Mouse (Mus musculus) limb, embryonic 13.5 days (tissue): ENCODE data around the gene C1ra. TPM values are rescaled to one million over a fixed set of nuclear protein-coding genes. Genes with fewer than 3 reads are reported as not detected.
"Not testable (repeated sequence)": the region's sequence is repeated elsewhere in the genome, so short reads cannot be mapped to it uniquely, and the experiment has no call there.

ENCODE experiments used
- ATAC-seq: fragments of 200-750 bp; cut with Nextera tagmentation; 2 replicates; pipeline ENCODE4 v1.8.0; 2017; ENCODE audit warnings: low read depth, moderate number of reproducible peaks, moderate TSS enrichment; ENCODE audit not compliant: low FRiP score
- H3K27ac ChIP-seq: fragments of 300-500 bp; sonication (generic); 2 replicates; pipeline ENCODE4 v1.5.1; 2015; ENCODE audit warnings: inconsistent platforms, mild to moderate bottlenecking, moderate library complexity
- H3K27me3 ChIP-seq: fragments of 300-500 bp; sonication (generic); 2 replicates; pipeline ENCODE4 v1.6.1; 2015; ENCODE audit warnings: mild to moderate bottlenecking, inconsistent platforms
- H3K36me3 ChIP-seq: fragments of 300-500 bp; sonication (generic); 2 replicates; pipeline ENCODE4 v1.6.1; 2015; ENCODE audit warnings: inconsistent platforms, mild to moderate bottlenecking, moderate library complexity
- H3K4me1 ChIP-seq: fragments of 300-500 bp; sonication (generic); 2 replicates; pipeline ENCODE4 v1.6.1; 2015; ENCODE audit warnings: inconsistent platforms
- H3K4me2 ChIP-seq: fragments of 300-500 bp; sonication (generic); replicated peaks from 2 replicates; pipeline ENCODE4 v1.6.1; 2015; ENCODE audit warnings: inconsistent platforms, mild to moderate bottlenecking, moderate library complexity
- H3K4me3 ChIP-seq: fragments of 300-500 bp; sonication (generic); 2 replicates; pipeline ENCODE4 v1.5.1; 2015; ENCODE audit warnings: moderate library complexity, mild to moderate bottlenecking, inconsistent platforms
- H3K9ac ChIP-seq: fragments of 300-500 bp; sonication (generic); 2 replicates; pipeline ENCODE4 v1.6.1; 2015; ENCODE audit warnings: mild to moderate bottlenecking, inconsistent platforms
- H3K9me3 ChIP-seq: fragments of 300-500 bp; sonication (generic); 2 replicates; pipeline ENCODE4 v1.6.1; 2016; ENCODE audit warnings: inconsistent platforms
- WGBS: fragments of 180-500 bp; shearing (Covaris S2); methylation state at CpG from one replicate; pipeline ENCODE4 v1.1.7; 2015; 5-methylcytosine and 5-hydroxymethylcytosine counted together
- polyA plus RNA-seq: library from polyadenylated mRNA; unstranded; fragments of >200 nt; fragmentation: Nextera tagmentation; extraction: Ambion mirVana; gene quantifications from 2 replicates; pipeline ENCODE4 v1.2.1, GENCODE M21; 2015

The C1ra gene
- polyA plus RNA-seq, 1 experiment from 2014 or later, result 1.3 TPM

GRCm38 (mm10) chr6:124476796-124477195 is 35.4 kb upstream of the C1ra start:
- H3K27me3 ChIP-seq, result no peaks in the 10 kb centered on the region
- no peaks in the 10 kb centered on the region for H3K4me1 ChIP-seq
- no peaks in the 10 kb centered on the region for H3K36me3 ChIP-seq
- ATAC-seq, result no peak
- H3K4me2 ChIP-seq, result no peak overlapping the region
- no peaks in the 10 kb centered on the region for H3K9me3 ChIP-seq
- WGBS, result 87% methylated on average over 11 of the region's 11 CpGs
- H3K27ac ChIP-seq, result no peak overlapping the region
- no peak overlapping the region for H3K9ac ChIP-seq
- no peak overlapping the region for H3K4me3 ChIP-seq

GRCm38 (mm10) chr6:124477221-124477655 is 35.0 kb upstream of the C1ra start:
- Histone ChIP-seq H3K4me1 (no peaks in the 10 kb centered on the region), H3K9ac (no peak overlapping the region), H3K27me3 (no peaks in the 10 kb centered on the region), H3K4me2 (no peak overlapping the region), H3K4me3 (no peak overlapping the region), H3K36me3 (no peaks in the 10 kb centered on the region), H3K27ac (no peak overlapping the region), H3K9me3 (no peaks in the 10 kb centered on the region)
- no peak for ATAC-seq
- 75% methylated on average over 5 of the region's 5 CpGs for WGBS

- ATAC-seq, result no peak
- Histone ChIP-seq H3K27ac (no peak overlapping the region), H3K4me1 (no peaks in the 10 kb centered on the region), H3K27me3 (no peaks in the 10 kb centered on the region), H3K9ac (no peak overlapping the region), H3K4me2 (no peak overlapping the region), H3K4me3 (no peak overlapping the region), H3K9me3 (no peaks in the 10 kb centered on the region), H3K36me3 (no peaks in the 10 kb centered on the region)
- WGBS, result 68% methylated on average over 17 of the region's 17 CpGs
Measured at GRCm38 (mm10) chr6:124477922-124478651, 34.1 kb upstream of the C1ra start.

GRCm38 (mm10) chr6:124478874-124479572 is 33.2 kb upstream of the C1ra start:
- Histone ChIP-seq H3K9ac (no peak overlapping the region), H3K4me1 (no peaks in the 10 kb centered on the region), H3K4me3 (no peak overlapping the region), H3K27ac (no peak overlapping the region), H3K36me3 (no peaks in the 10 kb centered on the region), H3K27me3 (no peaks in the 10 kb centered on the region), H3K4me2 (no peak overlapping the region), H3K9me3 (no peaks in the 10 kb centered on the region)
- ATAC-seq, result no peak
- WGBS, result 81% methylated on average over 3 of the region's 3 CpGs

- Histone ChIP-seq H3K4me3 (no peak overlapping the region), H3K27me3 (no peaks in the 10 kb centered on the region), H3K9me3 (no peaks in the 10 kb centered on the region), H3K27ac (no peak overlapping the region), H3K9ac (no peak overlapping the region), H3K4me2 (no peak overlapping the region), H3K36me3 (no peaks in the 10 kb centered on the region), H3K4me1 (no peaks in the 10 kb centered on the region)
- no peak for ATAC-seq
- 86% methylated on average over 3 of the region's 3 CpGs for WGBS
Measured at GRCm38 (mm10) chr6:124479573-124479930, 32.7 kb upstream of the C1ra start.

- ATAC-seq, result no peak
- H3K9ac ChIP-seq, result no peak overlapping the region
Measured at GRCm38 (mm10) chr6:124480295-124480694, 31.9 kb upstream of the C1ra start.

GRCm38 (mm10) chr6:124481571-124481970 is 30.6 kb upstream of the C1ra start:
- 24% methylated on average over 6 of the region's 6 CpGs for WGBS
- ATAC-seq, result no peak; the same call in 1 of the 2 replicates

More at GRCm38 (mm10) chr6:124480295-124480694, 31.9 kb upstream of the C1ra start:
- no peaks in the 10 kb centered on the region for H3K4me1 ChIP-seq
- no peak overlapping the region for H3K4me3 ChIP-seq
- no peaks in the 10 kb centered on the region for H3K9me3 ChIP-seq
- H3K36me3 ChIP-seq, result no peaks in the 10 kb centered on the region
- no peaks in the 10 kb centered on the region for H3K27me3 ChIP-seq
- H3K27ac ChIP-seq, result no peak overlapping the region
- 59% methylated on average over 4 of the region's 4 CpGs for WGBS
- no peak overlapping the region for H3K4me2 ChIP-seq

GRCm38 (mm10) chr6:124483831-124484230 is 28.4 kb upstream of the C1ra start:
- WGBS, result 89% methylated on average over 3 of the region's 3 CpGs
- not testable (repeated sequence) for H3K9ac ChIP-seq, H3K27ac ChIP-seq, H3K9me3 ChIP-seq, H3K4me2 ChIP-seq, ATAC-seq, H3K36me3 ChIP-seq, H3K4me1 ChIP-seq, H3K27me3 ChIP-seq, H3K4me3 ChIP-seq

More at GRCm38 (mm10) chr6:124481571-124481970, 30.6 kb upstream of the C1ra start:
- Histone ChIP-seq H3K27ac (no peak overlapping the region), H3K27me3 (no peaks in the 10 kb centered on the region), H3K9me3 (no peaks in the 10 kb centered on the region), H3K4me3 (no peak overlapping the region), H3K9ac (no peak overlapping the region), H3K4me1 (no peaks in the 10 kb centered on the region), H3K36me3 (no peaks in the 10 kb centered on the region), H3K4me2 (no peak overlapping the region)

GRCm38 (mm10) chr6:124484851-124485250 is 27.4 kb upstream of the C1ra start:
- no peak for ATAC-seq
- H3K36me3 ChIP-seq, result no peaks in the 10 kb centered on the region
- no peak overlapping the region for H3K4me2 ChIP-seq

GRCm38 (mm10) chr6:124485414-124486144 is 26.6 kb upstream of the C1ra start:
- no peaks in the 10 kb centered on the region for H3K9me3 ChIP-seq
- 40% methylated on average over 21 of the region's 21 CpGs for WGBS
- peak overlapping the region; percentile 43 for H3K4me2 ChIP-seq
- no peak for ATAC-seq
- no peaks in the 10 kb centered on the region for H3K36me3 ChIP-seq
- H3K27me3 ChIP-seq, result no peaks in the 10 kb centered on the region
- no peak overlapping the region for H3K9ac ChIP-seq
- H3K4me1 ChIP-seq, result no peaks in the 10 kb centered on the region
- no peak overlapping the region for H3K27ac ChIP-seq
- no peak overlapping the region for H3K4me3 ChIP-seq

More at GRCm38 (mm10) chr6:124484851-124485250, 27.4 kb upstream of the C1ra start:
- 87% methylated on average over 7 of the region's 7 CpGs for WGBS
- Histone ChIP-seq H3K4me3 (no peak overlapping the region), H3K27ac (no peak overlapping the region), H3K9ac (no peak overlapping the region), H3K4me1 (no peaks in the 10 kb centered on the region), H3K27me3 (no peaks in the 10 kb centered on the region), H3K9me3 (no peaks in the 10 kb centered on the region)

- no peaks in the 10 kb centered on the region for H3K27me3 ChIP-seq
- WGBS, result 44% methylated on average over 2 of the region's 2 CpGs
Measured at GRCm38 (mm10) chr6:124487509-124487908, 24.7 kb upstream of the C1ra start.

GRCm38 (mm10) chr6:124488952-124489351 is 23.3 kb upstream of the C1ra start:
- WGBS, result 80% methylated on average over 4 of the region's 4 CpGs
- H3K9ac ChIP-seq, result no peak overlapping the region
- no peak for ATAC-seq

More at GRCm38 (mm10) chr6:124487509-124487908, 24.7 kb upstream of the C1ra start:
- Histone ChIP-seq H3K9me3 (no peaks in the 10 kb centered on the region), H3K4me3 (no peak overlapping the region), H3K27ac (no peak overlapping the region), H3K36me3 (no peaks in the 10 kb centered on the region), H3K9ac (no peak overlapping the region), H3K4me1 (no peaks in the 10 kb centered on the region), H3K4me2 (no peak overlapping the region)
- no peak for ATAC-seq

More at GRCm38 (mm10) chr6:124488952-124489351, 23.3 kb upstream of the C1ra start:
- H3K9me3 ChIP-seq, result no peaks in the 10 kb centered on the region
- no peak overlapping the region for H3K27ac ChIP-seq
- H3K4me2 ChIP-seq, result no peak overlapping the region
- no peaks in the 10 kb centered on the region for H3K27me3 ChIP-seq
- H3K36me3 ChIP-seq, result no peaks in the 10 kb centered on the region
- H3K4me1 ChIP-seq, result no peaks in the 10 kb centered on the region
- H3K4me3 ChIP-seq, result no peak overlapping the region
